Mouse (Mus musculus): ENCODE data around the gene Il6st. TPM values are rescaled to one million over a fixed set of nuclear protein-coding genes. Genes with fewer than 3 reads are reported as not detected.

The Il6st gene
- polyA plus RNA-seq, 1 experiment, result 19.5 TPM

- 51% methylated on average over 13 of the region's 13 CpGs for WGBS
- DNase-seq (ENCODE audit: low read depth in 1 of 2, low spot score in 2 of 2), result peak; percentile 19 to 35
Observed at GRCm38 (mm10) chr13:112507691-112508090, 43.8 kb downstream of the Il6st start.

DNA sequence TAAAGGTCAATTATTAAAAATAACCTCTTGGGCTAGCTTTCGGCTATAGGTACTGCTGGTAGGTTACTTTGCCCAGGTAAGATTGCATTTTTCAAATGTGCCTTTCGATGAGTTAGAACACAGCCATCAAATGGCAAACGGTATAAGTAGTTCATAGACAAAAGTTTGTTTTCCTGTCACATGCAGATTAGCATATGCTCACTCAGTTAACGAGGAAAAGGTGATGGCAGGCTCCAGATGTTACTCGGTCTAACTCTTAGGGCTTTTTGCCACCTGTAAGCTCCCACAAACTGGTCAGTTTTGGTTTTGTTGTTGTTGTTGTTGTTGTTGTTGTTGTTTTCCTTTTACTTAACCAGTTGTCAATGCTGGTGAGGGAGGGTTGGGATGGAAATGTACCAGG is 44.6 kb downstream of the Il6st start:
- Histone ChIP-seq H3K4me1 (ENCODE audit: control insufficient read depth, insufficient read depth, insufficient read length) (peaks cover 18% of the 10 kb centered on the region; the same call in 1 of the 2 replicates), H3K4me3 (ENCODE audit: extremely low read depth, insufficient read depth, insufficient read length) (no peak overlapping the region), H3K27me3 (ENCODE audit: control insufficient read depth, insufficient read depth, low read length) (no peaks in the 10 kb centered on the region), H3K36me3 (ENCODE audit: control insufficient read depth, insufficient read depth, low read length) (peaks cover 17% of the 10 kb centered on the region), H3K27ac (ENCODE audit: insufficient read depth, low read length) (no peak overlapping the region)
- 77% methylated on average over 5 of the region's 5 CpGs for whole genome bisulfite sequencing
- DNase-seq (ENCODE audit: low read depth in 1 of 2, low spot score in 2 of 2), result no peak
- TF ChIP-seq CTCF (IDR thresholded peaks at IDR 0.05; ENCODE audit: extremely low read depth, insufficient read depth, insufficient read length, insufficient replicate concordance), result no peak
- no peak for TF ChIP-seq POLR2A (IDR thresholded peaks at IDR 0.05; ENCODE audit: low read depth, low read length)

More at GRCm38 (mm10) chr13:112507691-112508090, 43.8 kb downstream of the Il6st start:
- H3K27me3 ChIP-seq (ENCODE audit: control insufficient read depth, insufficient read depth, low read length), result no peaks in the 10 kb centered on the region
- TF ChIP-seq CTCF (IDR thresholded peaks at IDR 0.05; ENCODE audit: extremely low read depth, insufficient read depth, insufficient read length, insufficient replicate concordance) (no peak), POLR2A (IDR thresholded peaks at IDR 0.05; ENCODE audit: low read depth, low read length) (no peak)
- H3K36me3 ChIP-seq (ENCODE audit: control insufficient read depth, insufficient read depth, low read length), result peaks cover 17% of the 10 kb centered on the region
- H3K4me3 ChIP-seq (ENCODE audit: extremely low read depth, insufficient read depth, insufficient read length), result no peak overlapping the region
- H3K4me1 ChIP-seq (ENCODE audit: control insufficient read depth, insufficient read depth, insufficient read length), result peaks cover 18% of the 10 kb centered on the region; the same call in 1 of the 2 replicates
- H3K27ac ChIP-seq (ENCODE audit: insufficient read depth, low read length), result no peak overlapping the region

- DNase-seq (ENCODE audit: low read depth in 1 of 2, low spot score in 2 of 2), result peak; percentile 40 to 41
- 29% methylated on average over 4 of the region's 4 CpGs for WGBS
- Histone ChIP-seq H3K4me1 (ENCODE audit: control insufficient read depth, insufficient read depth, insufficient read length) (peaks cover 18% of the 10 kb centered on the region; the same call in 1 of the 2 replicates), H3K36me3 (ENCODE audit: control insufficient read depth, insufficient read depth, low read length) (peaks cover 9% of the 10 kb centered on the region), H3K27me3 (ENCODE audit: control insufficient read depth, insufficient read depth, low read length) (no peaks in the 10 kb centered on the region), H3K27ac (ENCODE audit: insufficient read depth, low read length) (no peak overlapping the region), H3K4me3 (ENCODE audit: extremely low read depth, insufficient read depth, insufficient read length) (no peak overlapping the region)
- TF ChIP-seq CTCF (IDR thresholded peaks at IDR 0.05; ENCODE audit: extremely low read depth, insufficient read depth, insufficient read length, insufficient replicate concordance) (peak; percentile 92; the same call in 1 of the 2 replicates), POLR2A (IDR thresholded peaks at IDR 0.05; ENCODE audit: low read depth, low read length) (no peak)
Observed at GRCm38 (mm10) chr13:112509465-112509864, 45.6 kb downstream of the Il6st start.

GRCm38 (mm10) chr13:112510437-112511212 is 46.8 kb downstream of the Il6st start:
- H3K36me3 ChIP-seq (ENCODE audit: control insufficient read depth, insufficient read depth, low read length), result peaks cover 1% of the 10 kb centered on the region; the same call in 1 of the 2 replicates
- H3K27ac ChIP-seq (ENCODE audit: insufficient read depth, low read length), result peak overlapping the region; percentile 55
- peaks cover 18% of the 10 kb centered on the region; the same call in 1 of the 2 replicates for H3K4me1 ChIP-seq (ENCODE audit: control insufficient read depth, insufficient read depth, insufficient read length)
- H3K4me3 ChIP-seq (ENCODE audit: extremely low read depth, insufficient read depth, insufficient read length), result no peak overlapping the region
- no peaks in the 10 kb centered on the region for H3K27me3 ChIP-seq (ENCODE audit: control insufficient read depth, insufficient read depth, low read length)
- TF ChIP-seq POLR2A (IDR thresholded peaks at IDR 0.05; ENCODE audit: low read depth, low read length) (no peak), CTCF (IDR thresholded peaks at IDR 0.05; ENCODE audit: extremely low read depth, insufficient read depth, insufficient read length, insufficient replicate concordance) (no peak)
- peak in 1 of 2 experiments; percentile 14 for DNase-seq (ENCODE audit: low read depth in 1 of 2, low spot score in 2 of 2)
- 69% methylated on average over 19 of the region's 19 CpGs for WGBS

GRCm38 (mm10) chr13:112511261-112511660 is 47.4 kb downstream of the Il6st start:
- WGBS, result 86% methylated on average over 11 of the region's 11 CpGs
- Histone ChIP-seq H3K4me3 (ENCODE audit: extremely low read depth, insufficient read depth, insufficient read length) (no peak overlapping the region), H3K27me3 (ENCODE audit: control insufficient read depth, insufficient read depth, low read length) (no peaks in the 10 kb centered on the region), H3K36me3 (ENCODE audit: control insufficient read depth, insufficient read depth, low read length) (no peaks in the 10 kb centered on the region; the same call in 1 of the 2 replicates), H3K27ac (ENCODE audit: insufficient read depth, low read length) (peak overlapping the region; percentile 55), H3K4me1 (ENCODE audit: control insufficient read depth, insufficient read depth, insufficient read length) (peaks cover 18% of the 10 kb centered on the region; the same call in 1 of the 2 replicates)
- no peak for TF ChIP-seq CTCF (IDR thresholded peaks at IDR 0.05; ENCODE audit: extremely low read depth, insufficient read depth, insufficient read length, insufficient replicate concordance)
- no peak for TF ChIP-seq POLR2A (IDR thresholded peaks at IDR 0.05; ENCODE audit: low read depth, low read length)
- no peak for DNase-seq (ENCODE audit: low read depth in 1 of 2, low spot score in 2 of 2)

GRCm38 (mm10) chr13:112511810-112512209 is 47.9 kb downstream of the Il6st start:
- peaks cover 18% of the 10 kb centered on the region; the same call in 1 of the 2 replicates for H3K4me1 ChIP-seq (ENCODE audit: control insufficient read depth, insufficient read depth, insufficient read length)
- 76% methylated on average over 7 of the region's 7 CpGs for WGBS
- no peaks in the 10 kb centered on the region for H3K36me3 ChIP-seq (ENCODE audit: control insufficient read depth, insufficient read depth, low read length)
- no peaks in the 10 kb centered on the region for H3K27me3 ChIP-seq (ENCODE audit: control insufficient read depth, insufficient read depth, low read length)
- H3K27ac ChIP-seq (ENCODE audit: insufficient read depth, low read length), result no peak overlapping the region; the same call in 1 of the 2 replicates
- no peak overlapping the region for H3K4me3 ChIP-seq (ENCODE audit: extremely low read depth, insufficient read depth, insufficient read length)
- TF ChIP-seq POLR2A (IDR thresholded peaks at IDR 0.05; ENCODE audit: low read depth, low read length) (no peak), CTCF (IDR thresholded peaks at IDR 0.05; ENCODE audit: extremely low read depth, insufficient read depth, insufficient read length, insufficient replicate concordance) (no peak)
- no peak for DNase-seq (ENCODE audit: low read depth in 1 of 2, low spot score in 2 of 2)
